Mouse (Mus musculus) forebrain, embryonic 12.5 days (tissue): ENCODE measurements around the gene Slc6a21. TPM values are rescaled to one million over a fixed set of nuclear protein-coding genes. Genes with fewer than 3 reads are reported as not detected.
"Not testable (repeated sequence)": the region's sequence is repeated elsewhere in the genome, so short reads cannot be mapped to it uniquely, and the experiment has no call there.

Source experiments
- ATAC-seq: fragments of 200-750 bp; cut with Nextera tagmentation; 2 replicates; pipeline ENCODE4 v1.8.0; 2017; ENCODE audit warnings: moderate TSS enrichment; ENCODE audit not compliant: low FRiP score
- H3K27ac ChIP-seq: fragments of 300-500 bp; sonication (generic); 2 replicates; pipeline ENCODE4 v1.5.1; 2016; ENCODE audit warnings: mild to moderate bottlenecking
- H3K27me3 ChIP-seq: fragments of 300-500 bp; sonication (generic); 2 replicates; pipeline ENCODE4 v1.6.1; 2016; ENCODE audit warnings: mild to moderate bottlenecking
- H3K36me3 ChIP-seq: fragments of 300-500 bp; sonication (generic); replicated peaks from 2 replicates; pipeline ENCODE4 v1.6.1; 2016; ENCODE audit warnings: mild to moderate bottlenecking
- H3K4me1 ChIP-seq: fragments of 300-500 bp; sonication (generic); 2 replicates; pipeline ENCODE4 v1.6.1; 2016
- H3K4me2 ChIP-seq: fragments of 300-500 bp; sonication (generic); 2 replicates; pipeline ENCODE4 v1.6.1; 2016; ENCODE audit warnings: mild to moderate bottlenecking, moderate library complexity
- H3K4me3 ChIP-seq: fragments of 300-500 bp; sonication (generic); replicated peaks from 2 replicates; pipeline ENCODE4 v1.5.1; 2016; ENCODE audit warnings: mild to moderate bottlenecking
- H3K9ac ChIP-seq: fragments of 300-500 bp; sonication (generic); 2 replicates; pipeline ENCODE4 v1.6.1; 2016; ENCODE audit warnings: mild to moderate bottlenecking
- H3K9me3 ChIP-seq: fragments of 300-500 bp; sonication (generic); 2 replicates; pipeline ENCODE4 v1.6.1; 2016
- WGBS: fragments of 180-500 bp; shearing (Covaris S2); methylation state at CpG from one replicate; pipeline ENCODE4 v1.1.7; 2016; 5-methylcytosine and 5-hydroxymethylcytosine counted together
- polyA plus RNA-seq: library from polyadenylated mRNA; unstranded; fragments of >200 nt; fragmentation: Nextera tagmentation; extraction: Ambion mirVana; gene quantifications from 2 replicates; pipeline ENCODE4 v1.2.1, GENCODE M21; 2016

Slc6a21 gene
- polyA plus RNA-seq, 1 experiment from 2014 or later = not detected

DNA sequence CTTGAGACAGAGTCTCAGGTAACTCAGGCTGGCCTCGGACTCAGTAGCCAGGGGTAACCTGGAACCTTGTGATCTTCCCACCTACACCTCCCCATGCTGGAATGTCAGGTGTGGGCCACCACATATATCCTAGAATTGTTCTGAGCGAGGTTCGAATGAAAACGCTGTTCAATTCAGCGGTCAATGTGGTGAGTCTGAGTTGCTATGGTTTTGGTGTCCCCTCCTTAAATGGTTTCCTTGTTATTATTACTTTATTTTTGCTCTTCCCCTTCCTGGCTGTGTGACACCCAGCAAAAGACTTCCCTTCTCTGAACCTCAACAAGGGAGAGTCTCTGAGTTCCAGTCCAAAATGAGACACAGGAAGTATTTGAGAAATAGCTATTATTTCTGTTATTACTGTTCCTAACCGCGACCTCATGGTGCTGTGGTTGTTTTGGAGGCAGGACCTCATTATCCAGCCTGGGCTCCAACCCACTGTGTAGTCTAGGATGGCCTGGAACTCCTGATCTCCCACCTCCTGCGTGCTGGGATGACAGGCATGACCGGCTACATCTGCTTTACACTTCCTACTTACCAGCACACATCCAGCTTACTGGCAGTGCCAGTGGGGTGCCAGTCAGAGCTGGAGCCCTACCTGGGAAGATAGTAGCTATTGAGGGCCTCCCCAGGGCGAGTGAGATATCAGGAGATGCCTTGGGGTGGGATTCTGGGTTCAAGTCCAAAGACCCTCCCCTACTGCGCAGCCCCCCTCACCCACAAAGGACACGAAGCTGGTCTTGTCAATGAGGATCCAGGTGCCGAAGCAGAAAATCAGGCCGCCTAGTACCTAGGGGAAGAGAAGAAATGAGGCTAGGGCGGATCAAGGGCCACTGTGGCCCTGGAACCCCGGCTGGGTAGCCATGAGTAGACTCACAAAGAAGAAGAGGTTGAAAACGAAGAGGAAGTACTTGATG lies 39.3 kb upstream of the Slc6a21 start:
- Histone ChIP-seq H3K9ac (no peak overlapping the region), H3K27ac (no peak overlapping the region), H3K4me3 (no peak overlapping the region), H3K9me3 (no peaks in the 10 kb centered on the region), H3K4me2 (no peak overlapping the region), H3K36me3 (peaks cover 2% of the 10 kb centered on the region), H3K4me1 (peaks cover 39% of the 10 kb centered on the region), H3K27me3 (peaks cover 66% of the 10 kb centered on the region)
- no peak for ATAC-seq
- 75% methylated on average over 17 of the region's 17 CpGs for WGBS

DNA sequence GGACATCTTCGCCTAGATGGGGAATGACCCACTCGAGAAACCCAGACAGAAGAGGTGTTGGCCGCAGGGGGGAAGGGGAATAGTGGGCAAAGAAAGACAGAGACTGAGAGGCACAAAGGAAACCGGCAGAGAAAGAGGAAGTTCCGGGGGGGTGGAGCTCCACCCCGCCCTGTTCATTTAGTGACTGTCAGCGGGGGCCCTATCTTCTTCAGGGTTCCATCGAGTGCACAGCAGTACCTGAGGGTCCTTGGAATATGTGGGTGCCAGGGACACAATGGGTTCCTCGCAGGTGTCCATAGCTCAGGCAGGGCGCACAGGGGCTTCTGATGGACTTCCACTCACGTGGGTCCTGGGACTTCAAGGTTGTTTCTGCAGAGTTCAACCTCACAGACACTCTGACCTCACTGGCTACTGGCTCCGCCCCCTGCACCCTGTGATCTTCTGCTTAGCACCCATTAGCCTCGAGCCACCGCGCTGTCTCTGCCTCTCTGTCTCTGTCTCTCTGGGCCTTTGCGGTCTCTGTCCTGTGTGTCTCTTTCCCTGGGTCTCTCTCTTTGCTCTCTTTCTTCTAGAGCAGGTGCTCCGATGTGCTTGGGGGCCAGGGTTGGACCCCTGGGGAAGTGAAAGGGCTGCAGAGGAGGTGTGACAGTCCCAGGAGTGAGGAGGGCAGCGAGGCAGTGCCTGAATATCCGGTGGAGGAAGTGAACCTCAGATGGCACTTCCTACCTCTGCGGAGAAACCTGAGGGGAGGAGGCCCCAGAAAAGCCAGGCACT lies 38.4 kb upstream of the Slc6a21 start, which contains the start of gene Cd37:
TSS of gene Cd37 (minus strand) at position 393 of the 774 bp plus-strand sequence.
- Histone ChIP-seq H3K9me3 (no peaks in the 10 kb centered on the region), H3K9ac (no peak within 1 kb of the TSS; the same call in 1 of the 2 replicates), H3K27ac (no peak within 1 kb of the TSS), H3K4me1 (peaks cover 31% of the 10 kb centered on the region), H3K27me3 (peaks cover 66% of the 10 kb centered on the region), H3K4me3 (no peak within 1 kb of the TSS), H3K4me2 (no peak within 1 kb of the TSS), H3K36me3 (no peaks in the 10 kb centered on the region)
- WGBS = 37% methylated on average over 20 of the region's 20 CpGs
- ATAC-seq = no peak

DNA sequence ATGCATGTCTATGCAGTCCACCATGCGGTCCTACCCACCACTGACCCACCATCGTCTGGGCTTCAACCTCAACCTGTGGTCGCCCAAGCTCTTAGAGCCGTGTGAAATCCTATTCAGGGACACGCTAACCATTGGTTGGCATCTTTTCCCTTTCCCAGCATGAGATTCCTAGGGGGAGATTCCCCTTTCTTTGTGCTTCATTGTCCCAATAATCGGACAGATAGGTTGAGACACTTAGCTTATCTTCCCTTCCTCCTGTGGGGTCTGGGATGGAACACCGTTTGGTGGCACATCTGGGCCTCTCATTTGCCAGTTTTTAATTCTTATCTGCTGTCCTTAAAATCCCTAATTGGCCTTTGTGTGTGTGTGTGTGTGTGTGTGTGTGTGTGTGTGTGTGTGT lies 37.2 kb upstream of the Slc6a21 start:
- peaks cover 62% of the 10 kb centered on the region for H3K27me3 ChIP-seq
- no peak overlapping the region for H3K27ac ChIP-seq
- no peak overlapping the region for H3K4me2 ChIP-seq

DNA sequence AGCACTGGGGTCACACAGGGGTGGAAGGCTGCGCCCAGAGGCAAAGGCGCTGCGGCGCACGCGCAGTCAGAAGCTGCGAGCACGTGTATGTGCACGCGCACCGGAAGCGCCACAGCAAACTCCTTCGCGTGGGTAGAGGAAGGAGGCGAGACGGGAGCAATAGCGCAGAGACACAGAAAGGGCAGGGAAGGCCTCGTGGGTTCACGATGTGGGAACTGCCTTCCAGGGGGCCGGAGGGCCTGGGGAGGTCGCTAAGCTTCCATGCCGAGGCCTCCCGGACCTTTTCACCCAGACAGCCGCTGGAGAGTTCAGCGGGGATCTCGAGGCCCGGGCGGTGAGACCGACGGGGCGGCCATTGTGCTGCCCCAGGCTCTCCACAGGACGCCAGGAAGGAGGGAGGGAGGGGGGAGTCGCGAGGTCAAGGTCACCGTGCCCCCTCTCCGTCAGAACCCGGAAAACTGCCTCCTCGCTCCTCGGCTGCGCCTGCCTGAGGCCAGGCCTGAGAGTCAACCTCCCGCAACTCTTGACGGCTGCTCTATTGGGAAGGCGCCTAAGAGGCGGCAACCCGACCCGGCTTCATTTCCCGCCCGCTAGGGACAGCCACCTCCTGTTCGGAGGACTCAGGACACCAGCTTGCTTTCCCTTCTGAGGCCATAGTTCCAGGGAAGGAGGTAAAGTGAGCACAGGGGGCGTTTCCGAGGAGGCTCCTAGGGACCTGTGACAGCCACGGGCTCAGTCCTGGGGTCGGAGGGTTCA lies 36.5 kb upstream of the Slc6a21 start, which contains the start of gene Slc6a16:
TSS of gene Slc6a16 (plus strand) at position 453 of the 756 bp plus-strand sequence.
- H3K27me3 ChIP-seq = peaks cover 59% of the 10 kb centered on the region
- peak within 1 kb of the TSS; percentile 55 for H3K4me2 ChIP-seq
- H3K4me1 ChIP-seq = peaks cover 12% of the 10 kb centered on the region
- no peaks in the 10 kb centered on the region for H3K36me3 ChIP-seq
- H3K27ac ChIP-seq = no peak within 1 kb of the TSS
- H3K9me3 ChIP-seq = no peaks in the 10 kb centered on the region
- peak within 1 kb of the TSS; percentile 38; the same call in 1 of the 2 replicates for H3K9ac ChIP-seq
- ATAC-seq = 0 out of 2 replicates have a peak, but pooled peaks have one; percentile 23
- 9% methylated on average over 47 of the region's 53 CpGs for WGBS
- peak within 1 kb of the TSS; percentile 35 for H3K4me3 ChIP-seq

More for the DNA sequence above, 37.2 kb upstream of the Slc6a21 start:
- Histone ChIP-seq H3K4me1 (peaks cover 19% of the 10 kb centered on the region), H3K4me3 (no peak overlapping the region; the same call in 1 of the 2 replicates), H3K9me3 (no peaks in the 10 kb centered on the region), H3K9ac (no peak overlapping the region), H3K36me3 (no peaks in the 10 kb centered on the region)
- ATAC-seq = no peak
- WGBS = 71% methylated on average over 7 of the region's 7 CpGs

DNA sequence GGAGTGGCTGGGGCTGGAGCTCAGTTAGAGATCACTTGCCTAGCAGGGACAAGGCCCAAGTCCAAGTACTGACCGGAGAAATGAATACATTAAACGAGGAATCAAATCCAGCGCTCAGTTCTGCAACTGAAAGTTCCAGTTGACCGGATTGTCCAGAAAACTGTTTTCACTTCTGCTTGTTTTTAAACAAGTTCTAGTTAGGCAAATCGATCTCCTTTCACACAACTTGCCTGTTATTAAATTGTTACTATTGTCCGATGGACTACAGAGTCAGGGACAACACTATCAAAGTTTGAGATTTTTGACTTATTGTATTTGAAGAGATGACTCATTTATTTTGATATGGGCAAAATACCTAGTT lies 35.9 kb upstream of the Slc6a21 start:
- Histone ChIP-seq H3K27me3 (peaks cover 55% of the 10 kb centered on the region), H3K4me1 (peaks cover 10% of the 10 kb centered on the region), H3K9ac (no peak overlapping the region), H3K36me3 (no peaks in the 10 kb centered on the region), H3K27ac (no peak overlapping the region), H3K4me3 (no peak overlapping the region), H3K4me2 (peak overlapping the region; percentile 55), H3K9me3 (no peaks in the 10 kb centered on the region)
- WGBS = 73% methylated on average over 6 of the region's 6 CpGs
- no peak for ATAC-seq

DNA sequence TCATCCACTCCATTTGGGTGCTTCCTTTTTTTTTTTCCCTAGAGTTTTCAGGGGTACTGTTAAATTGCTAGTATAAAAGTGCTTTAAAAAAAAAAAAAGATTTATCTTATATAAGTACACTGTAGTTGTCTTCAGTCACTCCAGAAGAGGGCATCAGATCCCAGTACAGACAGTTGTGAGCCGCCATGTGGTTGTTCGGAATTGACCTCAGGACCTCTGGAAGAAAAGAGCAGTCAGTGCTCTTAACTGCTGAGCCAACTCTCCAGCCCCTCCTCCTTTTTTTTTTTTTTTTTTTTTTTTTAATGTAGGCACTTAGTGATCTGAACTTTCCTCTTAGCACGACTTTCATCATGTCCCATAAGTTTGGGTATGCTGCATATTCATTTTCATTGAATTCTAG lies 29.6 kb upstream of the Slc6a21 start:
- Histone ChIP-seq H3K4me1 (no peaks in the 10 kb centered on the region), H3K9me3 (no peaks in the 10 kb centered on the region), H3K27ac (no peak overlapping the region), H3K27me3 (no peaks in the 10 kb centered on the region), H3K9ac (no peak overlapping the region), H3K36me3 (no peaks in the 10 kb centered on the region), H3K4me2 (no peak overlapping the region), H3K4me3 (no peak overlapping the region)
- ATAC-seq = no peak
- 33% methylated on average over 3 of the region's 3 CpGs for WGBS

DNA sequence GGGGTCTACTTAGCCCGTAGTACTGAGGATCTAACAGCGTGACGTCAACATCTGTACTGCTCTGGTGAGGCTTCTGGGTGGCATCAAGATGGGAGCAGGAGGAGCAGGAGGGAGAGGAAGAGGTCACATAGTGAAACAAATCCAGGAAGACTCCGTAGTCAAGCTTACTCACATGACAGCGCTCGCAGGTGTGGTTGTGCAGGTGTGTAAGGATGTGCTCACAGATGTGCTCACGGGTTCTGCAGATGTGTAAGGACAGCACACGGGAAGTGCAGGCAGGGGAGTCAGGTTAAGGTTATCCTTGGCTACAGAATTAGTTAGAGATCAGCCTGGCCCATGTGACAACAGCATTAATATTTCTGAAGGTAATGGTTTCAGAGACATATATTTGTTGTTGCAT lies 23.5 kb upstream of the Slc6a21 start:
- WGBS = 88% methylated on average over 8 of the region's 8 CpGs
- Histone ChIP-seq H3K9ac (no peak overlapping the region), H3K4me1 (no peaks in the 10 kb centered on the region), H3K27ac (no peak overlapping the region), H3K36me3 (no peaks in the 10 kb centered on the region), H3K27me3 (peaks cover 10% of the 10 kb centered on the region; the same call in 1 of the 2 replicates), H3K4me2 (no peak overlapping the region), H3K9me3 (no peaks in the 10 kb centered on the region), H3K4me3 (no peak overlapping the region)
- no peak for ATAC-seq

DNA sequence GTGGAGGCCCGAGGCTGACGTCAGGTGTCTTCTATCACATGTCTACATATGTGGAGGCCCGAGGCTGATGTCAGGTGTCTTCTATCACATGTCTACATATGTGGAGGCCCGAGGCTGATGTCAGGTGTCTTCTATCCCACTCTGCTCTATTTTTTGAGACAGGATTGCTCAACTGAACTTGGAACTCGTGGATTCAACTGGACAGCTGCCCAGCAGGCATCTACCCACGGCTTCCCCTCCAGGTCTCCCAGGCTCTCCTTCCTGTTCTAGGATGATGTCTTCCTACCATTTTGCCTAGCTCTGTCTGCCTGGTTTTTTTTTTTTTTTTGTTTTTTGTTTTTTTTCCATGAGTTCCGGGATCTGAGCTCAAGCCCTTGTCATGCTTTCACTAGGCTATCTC lies 21.5 kb upstream of the Slc6a21 start:
- H3K4me1 ChIP-seq, H3K27ac ChIP-seq, ATAC-seq, H3K4me3 ChIP-seq, H3K9me3 ChIP-seq, H3K36me3 ChIP-seq, H3K9ac ChIP-seq, H3K4me2 ChIP-seq: not testable (repeated sequence)
- peaks cover 19% of the 10 kb centered on the region for H3K27me3 ChIP-seq
- WGBS = 82% methylated on average over 7 of the region's 7 CpGs

DNA sequence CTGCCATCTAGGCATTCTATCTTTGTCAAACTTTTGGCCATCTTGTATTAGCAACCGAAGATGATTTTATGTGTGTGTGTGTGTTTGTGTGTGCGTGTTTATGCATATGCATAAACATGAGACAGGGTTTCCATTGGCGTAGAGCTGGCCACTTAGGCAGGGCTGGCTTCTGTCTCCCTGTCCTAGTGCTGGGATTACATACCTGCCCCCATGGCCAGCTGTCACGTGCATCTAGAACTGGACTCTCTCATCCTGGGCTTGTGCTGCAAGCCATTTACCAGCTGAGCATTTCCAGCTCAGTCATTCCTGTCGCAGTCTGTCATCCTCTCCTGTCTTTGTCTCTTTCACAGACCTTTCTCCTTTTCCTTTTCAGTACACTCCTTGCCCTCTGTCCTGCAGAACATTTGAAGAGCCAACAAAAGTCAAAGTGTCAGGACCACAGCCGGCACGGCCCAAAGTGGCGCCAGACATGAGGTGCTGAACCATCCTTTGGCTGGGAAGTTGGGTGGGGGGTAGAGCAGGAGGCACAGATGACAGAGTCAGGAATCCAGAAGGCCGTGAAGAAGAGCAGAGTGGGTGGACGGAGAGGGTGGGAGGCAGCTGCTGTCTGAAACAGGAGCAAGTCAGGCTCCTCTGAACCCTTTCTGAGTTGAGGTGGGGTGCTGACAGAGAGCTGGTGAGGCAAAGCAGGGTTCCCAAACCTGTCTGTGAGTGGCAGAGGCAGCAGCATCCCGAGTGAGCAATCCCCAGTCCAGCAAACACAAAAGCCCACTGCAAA lies 20.1 kb upstream of the Slc6a21 start:
- H3K36me3 ChIP-seq = no peaks in the 10 kb centered on the region
- peaks cover 20% of the 10 kb centered on the region for H3K27me3 ChIP-seq
- H3K4me3 ChIP-seq = no peak overlapping the region
- H3K4me1 ChIP-seq = no peaks in the 10 kb centered on the region
- 70% methylated on average over 11 of the region's 11 CpGs for WGBS
- no peak overlapping the region for H3K9ac ChIP-seq
- H3K9me3 ChIP-seq = no peaks in the 10 kb centered on the region
- no peak overlapping the region for H3K27ac ChIP-seq
- no peak overlapping the region for H3K4me2 ChIP-seq
- ATAC-seq = no peak

DNA sequence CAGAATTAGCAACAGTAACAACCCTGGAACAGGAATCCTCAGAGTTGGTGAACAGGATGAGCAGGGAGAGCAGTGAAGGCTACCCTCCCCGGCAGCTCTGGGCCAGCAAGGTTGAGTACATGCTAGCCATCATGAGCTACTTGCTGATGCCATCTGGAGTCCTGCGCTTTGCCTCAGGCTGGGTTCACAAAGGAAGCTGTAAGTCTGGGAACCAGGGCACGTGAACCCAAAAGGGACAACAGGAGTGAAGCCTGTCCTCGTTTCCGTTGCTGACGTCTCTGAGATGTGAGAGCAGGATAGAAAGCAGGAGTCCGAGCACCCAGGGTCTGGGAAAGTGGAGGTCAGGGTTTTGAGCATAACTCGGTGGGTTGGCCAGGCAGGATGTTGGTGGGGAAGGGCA lies 18.0 kb upstream of the Slc6a21 start:
- no peaks in the 10 kb centered on the region for H3K36me3 ChIP-seq
- no peak overlapping the region for H3K4me2 ChIP-seq
- H3K4me3 ChIP-seq = no peak overlapping the region
- no peaks in the 10 kb centered on the region for H3K4me1 ChIP-seq
- H3K27ac ChIP-seq = no peak overlapping the region
- 86% methylated on average over 8 of the region's 8 CpGs for WGBS
- ATAC-seq = no peak
- peaks cover 25% of the 10 kb centered on the region for H3K27me3 ChIP-seq
- H3K9me3 ChIP-seq = no peaks in the 10 kb centered on the region
- no peak overlapping the region for H3K9ac ChIP-seq

DNA sequence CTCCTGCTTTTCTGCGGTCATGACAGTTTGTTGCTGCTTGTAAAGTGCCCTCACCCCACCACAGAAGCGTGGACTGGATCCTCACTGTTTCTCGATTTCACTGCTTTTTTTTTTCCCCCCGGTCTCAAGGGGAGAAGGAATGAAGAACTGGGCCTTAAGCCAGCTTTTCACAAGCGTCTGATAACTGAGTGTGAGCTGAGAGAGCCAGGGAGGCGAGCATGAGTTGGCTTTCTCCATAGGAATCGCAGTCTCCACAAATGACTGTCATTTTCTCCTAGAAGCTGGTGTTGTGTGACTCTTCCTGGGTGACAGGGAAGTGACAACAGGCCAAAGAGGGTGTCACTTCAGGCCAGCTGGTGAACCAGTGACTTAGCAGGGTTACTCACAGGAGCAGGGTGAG lies 15.0 kb upstream of the Slc6a21 start:
- H3K9me3 ChIP-seq = no peaks in the 10 kb centered on the region
- no peak for ATAC-seq
- peaks cover 25% of the 10 kb centered on the region for H3K27me3 ChIP-seq
- H3K4me1 ChIP-seq = no peaks in the 10 kb centered on the region
- no peak overlapping the region for H3K4me3 ChIP-seq
- WGBS = 64% methylated on average over 7 of the region's 7 CpGs
- H3K27ac ChIP-seq = no peak overlapping the region
- H3K4me2 ChIP-seq = no peak overlapping the region
- no peaks in the 10 kb centered on the region for H3K36me3 ChIP-seq
- H3K9ac ChIP-seq = no peak overlapping the region
